8 mouse cellular contexts compared by ENCODE assay signal in the genomic region with DNA sequence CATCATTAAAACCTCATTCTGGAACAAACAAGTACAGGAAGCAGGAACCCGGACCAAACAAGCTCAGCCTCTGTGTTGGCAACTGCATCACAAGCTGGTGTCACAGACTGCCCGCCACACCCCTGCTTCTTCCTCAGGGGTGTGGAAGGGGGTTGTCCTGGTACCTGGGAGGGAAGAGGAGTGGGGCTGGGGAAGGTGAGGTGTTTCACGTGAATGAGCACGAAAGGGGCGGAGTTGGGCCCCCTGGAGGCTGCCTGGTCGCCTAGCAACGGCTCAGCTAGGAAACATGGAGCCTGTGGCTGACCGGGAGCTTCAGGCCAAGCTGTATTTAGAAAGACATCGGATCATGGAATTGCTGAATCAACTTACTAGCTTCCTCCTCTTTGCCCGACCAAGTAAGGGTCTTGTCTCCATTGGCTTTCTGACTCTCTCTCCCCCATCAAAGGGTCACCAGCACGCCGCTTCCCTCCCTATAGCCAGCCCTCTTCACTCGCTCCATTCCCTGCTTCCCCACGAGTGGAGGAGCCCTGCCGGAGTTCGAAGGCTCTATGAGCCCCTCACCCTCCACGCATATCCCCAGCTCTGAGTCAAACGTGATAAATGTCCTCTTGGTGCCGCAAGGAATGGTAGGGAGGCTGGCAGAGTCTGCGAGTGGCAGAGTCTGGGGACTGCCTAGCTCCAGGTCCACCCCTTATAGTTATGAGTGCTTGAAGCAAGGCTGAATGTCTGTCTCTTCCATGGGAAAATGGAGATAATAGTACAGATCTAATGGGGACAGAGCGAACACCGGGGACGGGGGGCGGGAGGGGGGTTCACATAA. TPM values are rescaled to one million over a fixed set of nuclear protein-coding genes. Genes with fewer than 3 reads are reported as not detected.
DNase-seq lines count a peak whose midpoint lies in the region; ATAC-seq lines count a peak whose summit lies in the region.

Efcab10 (plus strand) TSS at position 51 of the 820 bp plus-strand sequence.

- no peak for DNase-seq in liver
- DNase-seq in forebrain, embryonic 10.5 days (ENCODE audit: extremely low spot score, low spot score): peak; percentile 53
- peak; percentile 21 for DNase-seq in kidney, adult 11 months
- DNase-seq in limb, embryonic 10.5 days (ENCODE audit: low spot score): peak; percentile 68
- DNase-seq in ovary, postnatal 14 days (ENCODE audit: low spot score): peak; percentile 21
- DNase-seq in thymus, postnatal 10 days (ENCODE audit: low spot score in 2 of 2): no peak
- DNase-seq in gastrocnemius, adult 18-20 months (ENCODE audit: low spot score): no peak

- 20% methylated on average over 24 of the region's 24 CpGs for WGBS in liver, embryonic 12.5 days (ENCODE audit: insufficient replicate concordance)
- 13% methylated on average over 24 of the region's 24 CpGs for WGBS in forebrain, embryonic 10.5 days
- WGBS in limb, embryonic 10.5 days: 13% methylated on average over 24 of the region's 24 CpGs

- no peaks in the 10 kb centered on the region for H3K36me3 ChIP-seq in liver, embryonic 12.5 days
- H3K36me3 ChIP-seq in forebrain, embryonic 10.5 days (replicated peaks): no peaks in the 10 kb centered on the region
- H3K36me3 ChIP-seq in limb, embryonic 10.5 days: no peaks in the 10 kb centered on the region

- peak within 1 kb of the TSS; percentile 40 for H3K4me2 ChIP-seq in liver, embryonic 12.5 days

- ATAC-seq in liver, embryonic 12.5 days: no peak

- H3K9me3 ChIP-seq in liver, embryonic 12.5 days (replicated peaks): no peaks in the 10 kb centered on the region
- H3K9me3 ChIP-seq in forebrain, embryonic 10.5 days: no peaks in the 10 kb centered on the region
- no peaks in the 10 kb centered on the region for H3K9me3 ChIP-seq in limb, embryonic 10.5 days (replicated peaks)

- peaks cover 7% of the 10 kb centered on the region for H3K4me1 ChIP-seq in liver, embryonic 12.5 days
- peaks cover 11% of the 10 kb centered on the region for H3K4me1 ChIP-seq in forebrain, embryonic 10.5 days
- peaks cover 11% of the 10 kb centered on the region for H3K4me1 ChIP-seq in limb, embryonic 10.5 days

- H3K27ac ChIP-seq in liver, embryonic 12.5 days: no peak within 1 kb of the TSS
- peak within 1 kb of the TSS; percentile 74; the same call in 1 of the 2 replicates for H3K27ac ChIP-seq in forebrain, embryonic 10.5 days
- H3K27ac ChIP-seq in limb, embryonic 10.5 days: peak within 1 kb of the TSS; percentile 68; the same call in 1 of the 2 replicates

- H3K4me3 ChIP-seq in liver, embryonic 12.5 days: no peak within 1 kb of the TSS
- H3K4me3 ChIP-seq in forebrain, embryonic 10.5 days: peak within 1 kb of the TSS; percentile 51
- peak within 1 kb of the TSS; percentile 52 for H3K4me3 ChIP-seq in limb, embryonic 10.5 days

- peaks cover 7% of the 10 kb centered on the region; the same call in 1 of the 2 replicates for H3K27me3 ChIP-seq in liver, embryonic 12.5 days (replicated peaks)
- H3K27me3 ChIP-seq in forebrain, embryonic 10.5 days (ENCODE audit: poor library complexity, severe bottlenecking): no peaks in the 10 kb centered on the region
- no peaks in the 10 kb centered on the region for H3K27me3 ChIP-seq in limb, embryonic 10.5 days (ENCODE audit: low read depth, poor library complexity, severe bottlenecking)

- H3K9ac ChIP-seq in liver, embryonic 12.5 days: no peak within 1 kb of the TSS

RNA-seq across cellular contexts. Expression of gene Efcab10, which starts in this region (rescaled TPM):
- not detected in 2 replicates for polyA plus RNA-seq in liver, embryonic 12.5 days (2016; fragmentation: Nextera tagmentation; extraction: Ambion mirVana)
- polyA plus RNA-seq in forebrain, embryonic 10.5 days (2016; fragmentation: Nextera tagmentation; extraction: Ambion mirVana): 0.89 and 0.90 TPM in 2 replicates
- 0.39 and 0.83 TPM in 2 replicates for polyA plus RNA-seq in limb, embryonic 10.5 days (2016; fragmentation: Nextera tagmentation; extraction: Ambion mirVana)
- not detected for total RNA-seq in gastrocnemius, adult 18-20 months (2021)

Comparison
In these comparisons a context has a peak if more than half of its experiments do, and no peak if none do; other contexts are left out.
1. Peak in DNase-seq, H3K4me3 ChIP-seq and H3K27ac ChIP-seq in forebrain, embryonic 10.5 days; RNA of the gene not detected or under 1 TPM.
2. Peak in DNase-seq, H3K4me3 ChIP-seq and H3K27ac ChIP-seq in limb, embryonic 10.5 days; RNA of the gene not detected or under 1 TPM.
3. DNase-seq: peak in kidney, adult 11 months (single experiment) and ovary, postnatal 14 days (single experiment); none in liver (single experiment), thymus, postnatal 10 days (0 of 2) and gastrocnemius, adult 18-20 months (single experiment).